Mouse (Mus musculus) testis, adult 2 months (tissue): ENCODE data around the gene Spata5. TPM values are rescaled to one million over a fixed set of nuclear protein-coding genes. Genes with fewer than 3 reads are reported as not detected.

Source experiments
- H3K27ac ChIP-seq: fragments of 200-500 bp; 2 replicates; pipeline ENCODE4 v1.5.1; 2012; ENCODE audit warnings: low read depth, low read length; ENCODE audit not compliant: control insufficient read depth, insufficient read depth
- H3K27me3 ChIP-seq: fragments of 200-500 bp; 2 replicates; pipeline ENCODE4 v1.6.1; 2012; ENCODE audit warnings: mild to moderate bottlenecking, low read length, moderate library complexity; ENCODE audit not compliant: control insufficient read depth, insufficient read depth
- H3K36me3 ChIP-seq: fragments of 200-500 bp; 2 replicates; pipeline ENCODE4 v1.6.1; 2012; ENCODE audit warnings: mild to moderate bottlenecking, low read length; ENCODE audit not compliant: control insufficient read depth, insufficient read depth
- H3K4me1 ChIP-seq: fragments of 200-500 bp; 2 replicates; pipeline ENCODE4 v1.6.1; 2012; ENCODE audit warnings: low read length; ENCODE audit not compliant: control insufficient read depth, insufficient read depth
- H3K4me3 ChIP-seq: fragments of 200-500 bp; 2 replicates; pipeline ENCODE4 v1.5.1; 2012; ENCODE audit warnings: low read depth, mild to moderate bottlenecking, low read length, moderate library complexity, mixed read lengths; ENCODE audit not compliant: control insufficient read depth
- CTCF ChIP-seq: fragments of 200-500 bp; IDR thresholded peaks from 2 replicates; pipeline ENCODE4 v1.5.1; 2012; ENCODE audit warnings: low read depth, mild to moderate bottlenecking, inconsistent platforms, low read length, moderate library complexity; ENCODE audit not compliant: control insufficient read depth, insufficient read depth, insufficient replicate concordance
- POLR2A ChIP-seq: fragments of 200-500 bp; IDR thresholded peaks from 2 replicates; pipeline ENCODE4 v1.6.1; 2012; ENCODE audit warnings: low read depth, mild to moderate bottlenecking, inconsistent platforms, low read length, moderate library complexity; ENCODE audit not compliant: control insufficient read depth
- polyA plus RNA-seq: library from polyadenylated mRNA; depleted of rRNA; stranded (reverse); fragments of >200 nt; gene quantifications from 2 replicates; pipeline ENCODE4 v1.2.3, GENCODE M21; 2012

Spata5 gene
- polyA plus RNA-seq, 1 experiment: 16.3 TPM

DNA sequence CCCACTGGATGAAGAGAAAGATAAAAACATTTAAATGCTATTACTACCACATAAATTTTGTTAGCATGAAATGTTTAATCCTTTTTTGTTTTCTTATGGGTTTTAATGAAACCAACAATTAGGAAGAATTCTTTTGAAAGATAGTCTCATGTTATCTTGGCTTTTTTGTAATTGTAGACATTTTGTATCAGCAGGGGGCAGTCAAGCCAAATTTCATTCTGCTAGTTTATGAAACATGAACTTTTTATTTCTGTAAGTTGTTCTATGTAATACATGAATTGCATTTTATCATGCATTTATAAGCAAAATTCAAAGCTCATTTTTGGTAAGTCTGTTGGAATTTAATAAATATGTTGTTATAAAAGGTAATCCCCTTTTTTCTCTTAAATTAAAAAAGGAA, 52.8 kb downstream of the Spata5 start:
- H3K4me3 ChIP-seq: no peak overlapping the region
- no peak for TF ChIP-seq CTCF
- TF ChIP-seq POLR2A: no peak
- no peaks in the 10 kb centered on the region for H3K4me1 ChIP-seq

DNA sequence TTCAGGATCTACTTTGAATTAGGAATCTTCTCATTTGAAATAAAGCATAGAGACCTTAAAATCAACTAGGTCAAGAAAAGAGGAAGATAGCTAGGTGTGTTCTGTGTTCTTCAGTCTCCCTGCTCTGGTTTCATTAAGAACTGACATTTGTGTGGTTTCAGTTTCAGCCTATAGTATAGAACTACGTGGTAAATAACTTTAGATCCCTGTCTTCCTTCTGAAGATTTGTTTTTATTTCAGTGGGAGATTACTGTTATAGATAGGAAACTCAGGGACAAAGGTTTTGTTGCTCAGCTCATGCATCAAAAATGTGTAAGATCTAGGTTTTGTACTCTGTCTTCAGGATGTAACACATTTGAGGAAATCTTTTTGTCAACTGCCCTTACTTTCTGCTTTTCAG, 56.8 kb downstream of the Spata5 start:
- H3K36me3 ChIP-seq: no peaks in the 10 kb centered on the region
- no peak overlapping the region for H3K27ac ChIP-seq
- no peak for TF ChIP-seq POLR2A
- TF ChIP-seq CTCF: no peak
- no peak overlapping the region for H3K4me3 ChIP-seq
- H3K4me1 ChIP-seq: no peaks in the 10 kb centered on the region
- H3K27me3 ChIP-seq: no peaks in the 10 kb centered on the region

More for the DNA sequence above, 52.8 kb downstream of the Spata5 start:
- Histone ChIP-seq H3K36me3 (no peaks in the 10 kb centered on the region; the same call in 1 of the 2 replicates), H3K27me3 (no peaks in the 10 kb centered on the region), H3K27ac (no peak overlapping the region)

DNA sequence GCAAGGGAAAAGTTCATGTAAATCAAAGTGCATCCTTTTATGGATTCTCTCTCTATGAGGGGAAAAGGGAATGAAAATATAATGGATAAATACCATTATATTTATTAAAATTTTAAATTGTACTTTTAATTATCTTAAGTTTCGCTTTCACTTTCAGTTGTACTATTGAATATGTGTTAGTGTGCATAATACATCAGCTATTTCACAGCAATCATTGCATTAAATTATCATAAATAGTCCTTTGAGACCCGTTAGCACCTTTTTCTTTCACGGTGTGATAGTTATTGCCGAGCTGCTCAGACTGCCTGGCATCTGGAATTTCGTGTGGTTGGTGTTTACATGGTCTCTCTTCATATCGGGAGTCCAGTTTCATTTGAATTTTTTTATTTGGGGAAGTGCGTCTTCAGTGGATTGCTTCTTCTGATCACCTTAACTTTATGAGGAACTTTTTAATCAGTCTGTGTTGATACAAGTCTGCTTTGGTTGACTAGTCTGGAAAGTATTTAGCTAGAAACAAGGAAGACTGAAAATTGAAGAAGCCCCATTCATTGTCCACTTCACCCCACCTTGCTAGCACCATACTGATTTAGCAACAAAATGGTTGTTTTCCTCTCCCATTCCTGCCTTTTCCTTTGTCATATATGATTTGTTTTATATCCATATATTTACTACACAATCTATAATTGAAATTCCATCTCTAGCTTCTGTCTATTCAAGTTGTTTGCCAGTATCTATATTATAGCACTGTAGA, 57.9 kb downstream of the Spata5 start:
- no peaks in the 10 kb centered on the region for H3K36me3 ChIP-seq
- TF ChIP-seq POLR2A (no peak), CTCF (no peak)
- no peak overlapping the region for H3K27ac ChIP-seq
- no peaks in the 10 kb centered on the region for H3K27me3 ChIP-seq
- H3K4me1 ChIP-seq: no peaks in the 10 kb centered on the region
- H3K4me3 ChIP-seq: no peak overlapping the region

DNA sequence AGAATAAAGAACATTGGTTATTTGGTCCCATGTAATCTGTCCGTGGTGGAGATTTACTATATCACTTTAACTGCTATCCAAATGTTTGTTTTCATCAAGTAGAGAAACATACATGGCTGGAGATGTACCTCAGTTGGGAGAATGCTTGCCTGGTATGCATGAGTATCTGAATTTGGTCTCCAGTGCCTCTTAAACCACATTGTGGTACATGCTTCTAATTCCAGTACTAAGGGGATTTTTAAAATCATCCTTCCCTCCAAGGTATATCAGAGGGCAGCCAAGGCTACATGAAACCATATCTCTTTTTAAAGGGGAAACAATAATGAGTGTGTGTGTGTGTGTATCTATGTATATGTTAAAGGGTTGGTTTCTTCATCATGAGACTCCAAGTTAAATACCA, 60.1 kb downstream of the Spata5 start:
- H3K36me3 ChIP-seq: no peaks in the 10 kb centered on the region
- H3K27ac ChIP-seq: no peak overlapping the region
- no peaks in the 10 kb centered on the region for H3K27me3 ChIP-seq
- no peak for TF ChIP-seq CTCF
- no peak for TF ChIP-seq POLR2A
- H3K4me1 ChIP-seq: no peaks in the 10 kb centered on the region
- H3K4me3 ChIP-seq: no peak overlapping the region

DNA sequence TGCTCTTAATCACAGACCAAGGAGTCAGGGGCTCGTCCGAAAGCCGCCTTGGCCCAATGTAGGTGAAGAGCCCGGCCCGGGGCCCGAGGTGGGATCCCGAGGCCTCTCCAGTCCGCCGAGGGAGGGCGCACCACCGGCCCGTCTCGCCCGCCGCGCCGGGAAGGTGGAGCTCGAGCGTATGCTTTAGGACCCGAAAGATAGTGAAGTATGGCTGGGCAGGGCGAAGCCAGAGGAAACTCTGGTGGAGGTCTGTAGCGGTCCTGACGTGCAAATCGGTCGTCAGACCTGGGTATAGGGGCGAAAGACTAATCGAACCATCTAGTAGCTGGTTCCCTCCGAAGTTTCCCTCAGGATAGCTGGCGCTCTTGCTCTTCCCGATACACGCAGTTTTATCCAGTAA, 61.6 kb downstream of the Spata5 start:
- Histone ChIP-seq H3K4me1 (no peaks in the 10 kb centered on the region), H3K4me3 (peak overlapping the region; percentile 66), H3K36me3 (no peaks in the 10 kb centered on the region), H3K27me3 (no peaks in the 10 kb centered on the region), H3K27ac (no peak overlapping the region)
- no peak for TF ChIP-seq POLR2A
- TF ChIP-seq CTCF: no peak

DNA sequence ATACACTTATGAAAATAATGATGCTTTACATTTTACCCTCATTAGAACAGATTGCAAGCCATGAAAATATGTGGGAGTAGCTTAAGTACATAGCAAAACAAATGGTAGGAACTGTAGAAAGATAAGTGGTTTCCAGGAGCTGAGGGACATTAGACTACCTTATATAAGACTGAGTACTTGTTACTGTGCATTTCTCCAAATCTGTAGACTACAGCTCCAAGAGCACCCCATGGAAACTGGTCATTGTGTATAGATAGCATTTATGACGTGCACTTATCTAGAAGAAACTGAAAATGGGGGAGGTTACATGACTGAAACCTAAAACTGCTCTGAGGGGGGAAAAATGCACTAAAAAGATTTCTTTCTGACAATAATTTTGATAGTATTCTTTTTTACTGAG, 63.0 kb downstream of the Spata5 start:
- H3K27me3 ChIP-seq: no peaks in the 10 kb centered on the region
- H3K36me3 ChIP-seq: no peaks in the 10 kb centered on the region; the same call in 1 of the 2 replicates
- no peak for TF ChIP-seq CTCF
- TF ChIP-seq POLR2A: no peak
- H3K4me1 ChIP-seq: no peaks in the 10 kb centered on the region
- H3K27ac ChIP-seq: no peak overlapping the region
- H3K4me3 ChIP-seq: no peak overlapping the region

DNA sequence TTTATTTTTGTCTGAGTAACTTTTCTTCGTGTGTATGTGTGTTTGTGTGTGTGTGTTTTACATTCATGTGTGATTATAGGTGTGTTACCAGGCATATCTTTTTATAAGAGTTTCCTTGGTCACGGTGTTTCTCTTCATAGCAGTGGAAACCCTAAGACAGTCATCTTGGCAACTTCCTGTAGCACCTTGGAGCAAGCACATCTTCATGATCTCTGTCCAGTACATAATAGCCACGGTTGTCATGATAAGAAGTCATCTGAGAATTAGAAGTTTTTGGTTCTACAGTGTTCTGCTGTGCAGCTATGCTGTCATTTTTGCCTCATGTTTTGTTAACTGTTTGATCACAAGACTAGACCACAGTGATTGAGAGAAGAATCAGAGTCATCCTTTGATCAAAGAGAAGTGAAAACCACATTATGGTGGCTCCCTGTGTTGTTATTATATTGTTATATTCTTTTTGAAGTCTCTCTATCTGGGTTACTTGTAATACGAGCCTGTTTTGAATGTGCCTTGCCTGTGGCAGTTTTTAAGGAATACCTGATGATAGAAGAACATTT, 64.1 kb downstream of the Spata5 start:
- H3K4me3 ChIP-seq: no peak overlapping the region
- no peaks in the 10 kb centered on the region for H3K4me1 ChIP-seq
- no peak overlapping the region for H3K27ac ChIP-seq
- H3K27me3 ChIP-seq: no peaks in the 10 kb centered on the region
- TF ChIP-seq CTCF (no peak), POLR2A (no peak)
- H3K36me3 ChIP-seq: no peaks in the 10 kb centered on the region; the same call in 1 of the 2 replicates
